Mouse (Mus musculus): ENCODE measurements around the gene Rpl14.

GRCm38 (mm10) chr9:120541411-120541810 is 29.8 kb upstream of the Rpl14 start:
- TF ChIP-seq CTCF (conservative IDR thresholded peaks at IDR 0.05 in 1 of 2, IDR thresholded peaks at IDR 0.05 in 1 of 2; ENCODE audit: low read depth in 2 of 2, low read length in 2 of 2) (no peak), POLR2AphosphoS2 (IDR thresholded peaks at IDR 0.05; ENCODE audit: low read depth, low read length) (no peak), RAD21 (IDR thresholded peaks at IDR 0.05; ENCODE audit: low read depth, low read length) (no peak), ZNF384 (IDR thresholded peaks at IDR 0.05; ENCODE audit: low read depth, low read length) (no peak), E2F4 (IDR thresholded peaks at IDR 0.05; ENCODE audit: insufficient replicate concordance, low read depth, low read length) (no peak), UBTF (IDR thresholded peaks at IDR 0.05; ENCODE audit: low read depth, low read length) (no peak), POLR2A (IDR thresholded peaks at IDR 0.05; ENCODE audit: low read depth, low read length) (no peak), SMC3 (IDR thresholded peaks at IDR 0.05; ENCODE audit: low read depth, low read length) (no peak), MAX (IDR thresholded peaks at IDR 0.05; ENCODE audit: low read length) (no peak), ELF1 (IDR thresholded peaks at IDR 0.05; ENCODE audit: low read depth, low read length) (no peak), ZKSCAN1 (IDR thresholded peaks at IDR 0.05; ENCODE audit: borderline replicate concordance, low read depth, low read length) (no peak), HCFC1 (IDR thresholded peaks at IDR 0.05; ENCODE audit: low read depth, low read length) (no peak)
